Mouse (Mus musculus): ENCODE measurements around the gene Ralgds. TPM values are rescaled to one million over a fixed set of nuclear protein-coding genes. Genes with fewer than 3 reads are reported as not detected.

The Ralgds gene
- total RNA-seq, 2 experiments from 2014 or later, result 23.9 to 26.0 TPM

Other genes with a start within 250 kb of the Ralgds start
- 1 to 10 TPM; 6.9 to 7.4 TPM for gene Ppp1r26, start 66.3 kb upstream of the Ralgds start, total RNA-seq (2021)
- not detected for gene 1700007K13Rik, start 46.8 kb upstream of the Ralgds start, total RNA-seq (2021)
- gene Mrps2, start 45.1 kb upstream of the Ralgds start, total RNA-seq (2021), result 10 to 100 TPM; 48.3 to 50.4 TPM
- 1 to 10 TPM in 1 of 2 experiments, under 1 TPM in 1; 0.83 to 1.8 TPM for gene Gbgt1, start 16.2 kb upstream of the Ralgds start, total RNA-seq (2021)
- 1 to 10 TPM in 1 of 2 experiments, not detected in 1; 1.2 TPM for gene Gm10134, start 7.0 kb upstream of the Ralgds start, total RNA-seq (2021)
- gene Cel, start 50.3 kb downstream of the Ralgds start, total RNA-seq (2021), result not detected
- gene Gtf3c5, start 70.6 kb downstream of the Ralgds start, total RNA-seq (2021), result 10 to 100 TPM; 17.8 to 18.3 TPM
- not detected for gene Gfi1b, start 108.9 kb downstream of the Ralgds start, total RNA-seq (2021)
- 10 to 100 TPM; 16.4 to 17.5 TPM for gene Tsc1, start 128.1 kb downstream of the Ralgds start, total RNA-seq (2021)
- gene Spaca9, start 186.6 kb downstream of the Ralgds start, total RNA-seq (2021), result under 1 TPM; 0.59 to 0.71 TPM
- gene Ak8, start 187.0 kb downstream of the Ralgds start, total RNA-seq (2021), result not detected